Mouse (Mus musculus) heart, embryonic 11.5 days (tissue): ENCODE results near the gene Lamb2. TPM values are rescaled to one million over a fixed set of nuclear protein-coding genes. Genes with fewer than 3 reads are reported as not detected.
A peak's percentile ranks its signal among the peaks of the same experiment; 100 is the strongest.

Experiments
- ATAC-seq: fragments of 200-750 bp; cut with Nextera tagmentation; replicated peaks from 2 replicates; pipeline ENCODE4 v1.8.0; 2017; ENCODE audit warnings: moderate library complexity; ENCODE audit not compliant: insufficient number of reproducible peaks, low FRiP score, low TSS enrichment
- H3K27ac ChIP-seq: fragments of 300-500 bp; sonication (generic); 2 replicates; pipeline ENCODE4 v1.5.1; 2014; ENCODE audit warnings: mild to moderate bottlenecking, low read depth, low read length
- H3K27me3 ChIP-seq: fragments of 300-500 bp; sonication (generic); 2 replicates; pipeline ENCODE4 v1.6.1; 2014; ENCODE audit warnings: mild to moderate bottlenecking, low read length, mixed read lengths; ENCODE audit not compliant: control insufficient read depth, insufficient read depth
- H3K36me3 ChIP-seq: fragments of 300-500 bp; sonication (generic); 2 replicates; pipeline ENCODE4 v1.6.1; 2014; ENCODE audit warnings: mild to moderate bottlenecking, low read length, moderate library complexity, mixed read lengths; ENCODE audit not compliant: control insufficient read depth, insufficient read depth
- H3K4me1 ChIP-seq: fragments of 300-500 bp; sonication (generic); 2 replicates; pipeline ENCODE4 v1.6.1; 2014; ENCODE audit warnings: low read length; ENCODE audit not compliant: control insufficient read depth, insufficient read depth
- H3K4me2 ChIP-seq: fragments of 300-500 bp; sonication (generic); 2 replicates; pipeline ENCODE4 v1.6.1; 2014; ENCODE audit warnings: mild to moderate bottlenecking, moderate library complexity
- H3K4me3 ChIP-seq: fragments of 300-500 bp; sonication (generic); 2 replicates; pipeline ENCODE4 v1.5.1; 2014; ENCODE audit warnings: low read depth, low read length
- H3K9ac ChIP-seq: fragments of 300-500 bp; sonication (generic); 2 replicates; pipeline ENCODE4 v1.6.1; 2014; ENCODE audit warnings: mild to moderate bottlenecking, low read depth, low read length, moderate library complexity
- H3K9me3 ChIP-seq: fragments of 300-500 bp; sonication (generic); replicated peaks from 2 replicates; pipeline ENCODE4 v1.6.1; 2016; ENCODE audit warnings: low read length; ENCODE audit not compliant: control insufficient read depth
- WGBS: fragments of 180-500 bp; shearing (Covaris S2); extraction: QIAGEN DNeasy Blood & Tissue Kit; methylation state at CpG from one replicate; pipeline ENCODE4 v1.1.7; 2014; ENCODE audit not compliant: insufficient replicate concordance; 5-methylcytosine and 5-hydroxymethylcytosine counted together
- polyA plus RNA-seq: library from polyadenylated mRNA; unstranded; fragments of >200 nt; fragmentation: Nextera tagmentation; extraction: Ambion mirVana; gene quantifications from 2 replicates; pipeline ENCODE4 v1.2.1, GENCODE M21; 2014

Gene Lamb2
- polyA plus RNA-seq, 1 experiment from 2014 or later: 22.7 TPM

- Histone ChIP-seq H3K27me3 (no peaks in the 10 kb centered on the region), H3K9me3 (no peaks in the 10 kb centered on the region), H3K27ac (no peak overlapping the region), H3K36me3 (peaks cover 53% of the 10 kb centered on the region), H3K9ac (no peak overlapping the region), H3K4me2 (no peak overlapping the region), H3K4me1 (peaks cover 18% of the 10 kb centered on the region), H3K4me3 (no peak overlapping the region)
- ATAC-seq: no peak
- WGBS: 86% methylated on average over 15 of the region's 15 CpGs
Observed at GRCm38 (mm10) chr9:108484021-108484420, 4.5 kb downstream of the Lamb2 start.

GRCm38 (mm10) chr9:108485301-108485875 lies 5.9 kb downstream of the Lamb2 start:
- peaks cover 63% of the 10 kb centered on the region for H3K36me3 ChIP-seq
- no peak overlapping the region for H3K4me3 ChIP-seq
- WGBS: 86% methylated on average over 19 of the region's 19 CpGs
- H3K4me1 ChIP-seq: peaks cover 15% of the 10 kb centered on the region
- no peaks in the 10 kb centered on the region for H3K27me3 ChIP-seq
- no peaks in the 10 kb centered on the region for H3K9me3 ChIP-seq
- H3K4me2 ChIP-seq: no peak overlapping the region
- no peak for ATAC-seq
- no peak overlapping the region for H3K9ac ChIP-seq
- no peak overlapping the region for H3K27ac ChIP-seq

DNA sequence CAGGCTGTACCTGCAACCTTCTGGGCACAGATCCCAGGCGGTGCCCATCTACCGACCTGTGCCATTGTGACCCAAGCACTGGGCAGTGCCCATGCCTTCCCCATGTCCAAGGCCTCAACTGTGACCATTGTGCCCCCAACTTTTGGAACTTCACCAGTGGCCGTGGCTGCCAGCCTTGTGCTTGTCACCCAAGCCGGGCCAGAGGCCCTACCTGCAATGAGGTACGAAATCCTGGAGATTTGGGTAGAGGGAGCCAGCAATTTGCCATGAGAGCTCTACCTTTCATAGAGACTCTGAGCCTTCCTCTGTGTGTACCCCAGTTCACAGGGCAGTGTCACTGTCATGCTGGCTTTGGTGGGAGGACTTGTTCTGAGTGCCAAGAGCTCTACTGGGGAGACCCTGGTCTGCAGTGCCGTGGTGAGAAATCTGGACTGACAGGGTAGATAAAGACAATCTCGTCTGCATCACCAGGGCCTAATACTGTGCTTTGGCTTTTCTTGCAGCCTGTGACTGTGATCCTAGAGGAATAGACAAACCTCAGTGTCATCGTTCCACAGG lies 7.5 kb downstream of the Lamb2 start:
- 84% methylated on average over 8 of the region's 8 CpGs for WGBS
- Histone ChIP-seq H3K27ac (no peak overlapping the region), H3K27me3 (no peaks in the 10 kb centered on the region), H3K4me3 (no peak overlapping the region), H3K36me3 (peaks cover 63% of the 10 kb centered on the region), H3K9me3 (no peaks in the 10 kb centered on the region), H3K9ac (no peak overlapping the region), H3K4me1 (peaks cover 10% of the 10 kb centered on the region), H3K4me2 (no peak overlapping the region)
- no peak for ATAC-seq

DNA sequence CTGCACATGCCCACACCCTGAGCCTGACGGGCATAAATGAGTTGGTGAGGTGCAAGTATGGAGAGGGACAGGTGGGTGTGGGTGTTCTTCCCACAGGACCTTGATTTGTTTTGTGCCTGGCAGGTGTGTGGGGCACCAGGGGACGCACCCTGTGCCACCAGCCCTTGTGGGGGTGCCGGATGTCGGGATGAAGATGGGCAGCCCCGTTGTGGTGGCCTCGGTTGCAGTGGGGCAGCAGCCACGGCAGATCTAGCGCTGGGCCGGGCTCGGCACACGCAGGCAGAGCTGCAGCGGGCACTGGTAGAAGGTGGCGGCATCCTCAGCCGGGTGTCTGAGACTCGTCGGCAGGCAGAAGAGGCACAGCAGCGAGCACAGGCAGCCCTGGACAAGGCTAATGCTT lies 8.9 kb downstream of the Lamb2 start:
- Histone ChIP-seq H3K27ac (no peak overlapping the region), H3K36me3 (peaks cover 63% of the 10 kb centered on the region), H3K27me3 (no peaks in the 10 kb centered on the region), H3K9me3 (no peaks in the 10 kb centered on the region), H3K4me3 (no peak overlapping the region), H3K4me2 (no peak overlapping the region), H3K4me1 (peaks cover 15% of the 10 kb centered on the region), H3K9ac (no peak overlapping the region)
- ATAC-seq: no peak
- WGBS: 90% methylated on average over 17 of the region's 17 CpGs

- H3K9ac ChIP-seq: no peak overlapping the region
- no peak for ATAC-seq
- no peak overlapping the region for H3K4me3 ChIP-seq
- no peaks in the 10 kb centered on the region for H3K9me3 ChIP-seq
- no peak overlapping the region for H3K27ac ChIP-seq
- H3K4me2 ChIP-seq: no peak overlapping the region
- H3K4me1 ChIP-seq: peaks cover 15% of the 10 kb centered on the region
- no peaks in the 10 kb centered on the region for H3K27me3 ChIP-seq
- 95% methylated on average over 20 of the region's 20 CpGs for WGBS
- peaks cover 64% of the 10 kb centered on the region for H3K36me3 ChIP-seq
Observed at GRCm38 (mm10) chr9:108489215-108489614, 9.7 kb downstream of the Lamb2 start.

DNA sequence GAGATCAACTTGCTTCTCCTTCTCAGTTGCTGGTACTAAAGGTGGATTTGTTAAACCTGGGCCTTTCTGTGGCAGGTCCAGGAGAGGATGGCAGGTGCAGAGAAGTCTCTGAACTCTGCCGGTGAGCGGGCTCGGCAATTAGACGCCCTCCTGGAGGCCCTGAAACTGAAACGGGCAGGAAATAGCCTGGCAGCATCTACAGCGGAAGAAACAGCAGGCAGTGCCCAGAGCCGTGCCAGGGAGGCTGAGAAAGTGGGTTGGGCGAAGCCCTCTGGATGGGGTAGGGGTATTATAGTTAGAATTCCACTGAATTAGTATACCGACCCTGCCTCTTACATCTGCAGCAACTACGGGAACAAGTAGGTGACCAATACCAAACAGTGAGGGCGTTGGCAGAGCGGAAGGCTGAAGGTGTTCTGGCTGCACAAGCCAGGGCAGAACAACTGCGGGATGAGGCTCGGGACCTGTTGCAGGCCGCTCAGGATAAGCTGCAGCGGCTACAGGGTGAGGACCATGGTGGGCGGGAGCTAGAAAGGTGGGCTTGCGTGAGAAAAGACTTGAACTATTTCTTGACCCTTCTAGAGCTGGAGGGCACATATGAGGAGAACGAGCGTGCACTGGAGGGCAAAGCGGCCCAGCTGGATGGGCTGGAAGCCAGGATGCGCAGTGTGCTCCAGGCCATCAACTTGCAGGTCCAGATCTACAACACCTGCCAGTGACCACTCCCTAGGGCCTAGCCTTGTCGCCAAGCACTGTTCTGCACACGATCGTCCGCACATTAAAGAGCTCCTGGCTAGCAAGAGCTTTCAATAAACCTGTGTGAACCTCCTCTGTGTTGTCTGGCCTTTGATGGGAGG lies 10.4 kb downstream of the Lamb2 start:
- Histone ChIP-seq H3K4me1 (peaks cover 15% of the 10 kb centered on the region), H3K4me3 (peak overlapping the region; percentile 90), H3K36me3 (peaks cover 67% of the 10 kb centered on the region), H3K27me3 (no peaks in the 10 kb centered on the region), H3K9me3 (no peaks in the 10 kb centered on the region), H3K4me2 (peak overlapping the region; percentile 90), H3K9ac (peak overlapping the region; percentile 92), H3K27ac (peak overlapping the region; percentile 99)
- ATAC-seq: no peak; the same call in 1 of the 2 replicates
- WGBS: 64% methylated on average over 26 of the region's 26 CpGs

DNA sequence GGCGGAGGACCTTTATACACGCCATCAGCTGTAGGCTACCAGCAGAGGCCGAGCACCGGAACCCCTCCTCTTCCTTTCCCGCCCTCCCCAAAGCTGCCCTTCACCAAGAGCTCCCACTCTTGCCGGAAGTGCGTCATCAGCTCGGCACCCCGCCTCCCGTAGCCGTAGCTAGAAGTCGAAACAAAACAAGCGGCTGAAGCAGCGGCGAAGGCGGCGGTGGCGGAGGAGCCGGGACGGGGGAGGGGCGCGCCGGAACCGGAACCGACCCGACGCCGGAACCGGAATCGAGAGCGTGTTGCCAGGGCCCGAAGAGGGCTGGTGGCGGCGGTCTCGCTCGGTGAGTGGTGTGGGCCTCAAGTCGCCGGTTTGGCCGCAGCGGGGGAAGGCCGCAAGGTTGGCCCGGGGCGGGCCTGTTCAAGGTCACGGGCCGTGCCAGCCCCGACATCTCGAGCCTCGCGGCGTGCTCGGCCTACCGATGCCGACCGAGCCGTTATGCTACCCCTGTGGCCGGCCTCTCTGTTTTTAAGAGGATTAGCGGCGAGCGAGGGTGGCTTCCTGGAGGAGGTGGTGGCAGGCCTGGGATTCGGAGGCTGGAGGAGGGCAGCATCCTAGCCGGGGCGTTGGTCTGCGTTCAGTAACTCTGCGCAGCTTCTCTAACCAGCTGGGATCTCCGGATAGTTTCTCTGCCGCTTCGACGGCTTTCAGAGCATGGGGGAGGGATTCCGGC lies 11.2 kb downstream of the Lamb2 start, which contains the start of gene Usp19:
Gene Usp19 (plus strand): TSS at position 44 of the 727 bp plus-strand sequence.
- Histone ChIP-seq H3K4me3 (peak within 1 kb of the TSS; percentile 90), H3K4me1 (peaks cover 15% of the 10 kb centered on the region), H3K36me3 (peaks cover 67% of the 10 kb centered on the region), H3K9me3 (no peaks in the 10 kb centered on the region), H3K4me2 (peak within 1 kb of the TSS; percentile 90), H3K27me3 (no peaks in the 10 kb centered on the region), H3K27ac (peak within 1 kb of the TSS; percentile 99), H3K9ac (peak within 1 kb of the TSS; percentile 92)
- peak; percentile 87 for ATAC-seq
- WGBS: under 1% methylated on average over 69 of the region's 69 CpGs

DNA sequence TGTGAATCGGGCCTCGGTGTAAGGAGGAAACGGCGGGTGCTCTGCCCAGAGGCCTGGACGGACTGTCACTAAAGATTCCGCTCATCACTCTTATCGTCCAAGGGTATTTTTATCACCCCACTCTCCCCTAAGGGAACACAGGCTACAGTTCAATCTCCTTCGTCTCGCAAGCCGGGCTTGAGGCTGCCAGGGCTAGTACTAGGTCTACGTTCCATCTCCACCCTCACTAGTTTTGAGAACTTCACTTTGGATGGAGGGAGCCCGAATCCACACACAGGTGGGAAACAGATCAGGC lies 11.7 kb downstream of the Lamb2 start:
- Histone ChIP-seq H3K27ac (peak overlapping the region; percentile 99), H3K4me3 (peak overlapping the region; percentile 90), H3K9ac (peak overlapping the region; percentile 92), H3K4me1 (peaks cover 15% of the 10 kb centered on the region), H3K27me3 (no peaks in the 10 kb centered on the region), H3K9me3 (no peaks in the 10 kb centered on the region), H3K36me3 (peaks cover 66% of the 10 kb centered on the region), H3K4me2 (peak overlapping the region; percentile 90)
- no peak for ATAC-seq
- WGBS: 5% methylated on average over 12 of the region's 12 CpGs
